Mouse (Mus musculus) MEL (cell line): ENCODE data around the gene Tpcn1. TPM values are rescaled to one million over a fixed set of nuclear protein-coding genes. Genes with fewer than 3 reads are reported as not detected.

ENCODE experiments used
- DNase-seq: peaks from one replicate; pipeline ENCODE4 v3.0.0; 2011; ENCODE audit warnings: low read depth, low spot score
- H3K27ac ChIP-seq: 2 replicates; pipeline ENCODE4 v1.5.1; 2012; ENCODE audit warnings: low read depth, mild to moderate bottlenecking, control low read depth, low read length, moderate library complexity; ENCODE audit not compliant: control insufficient read depth
- H3K27me3 ChIP-seq, 2 experiments: fragments of 150-350 bp in 1 of 2; sonication (generic) in 1 of 2; 2 replicates each; pipeline ENCODE4 v1.6.1; 2012; ENCODE audit warnings: low read length in 2 of 2, mild to moderate bottlenecking in 2 of 2, improper control_type of control experiment in 1 of 2, moderate library complexity in 1 of 2; ENCODE audit not compliant: insufficient read depth in 2 of 2, control insufficient read depth in 1 of 2
- H3K36me3 ChIP-seq, 2 experiments: 2 replicates each; pipeline ENCODE4 v1.6.1; 2012 to 2014; ENCODE audit warnings: low read length in 2 of 2, improper control_type of control experiment in 1 of 2, inconsistent platforms in 1 of 2, mild to moderate bottlenecking in 1 of 2; ENCODE audit not compliant: insufficient read depth in 2 of 2, control insufficient read depth in 1 of 2
- H3K4me1 ChIP-seq, 2 experiments: fragments of 150-350 bp in 1 of 2; sonication (generic) in 1 of 2; 2 replicates each; pipeline ENCODE4 v1.6.1; 2012; ENCODE audit warnings: low read length in 2 of 2, improper control_type of control experiment in 1 of 2, mild to moderate bottlenecking in 1 of 2; ENCODE audit not compliant: insufficient read depth in 2 of 2, control insufficient read depth in 1 of 2
- H3K4me3 ChIP-seq, 2 experiments: fragments of 150-350 bp in 1 of 2; sonication (generic) in 1 of 2; 2 replicates each; pipeline ENCODE4 v1.5.1; 2012; ENCODE audit warnings: low read depth in 2 of 2, low read length in 2 of 2, mild to moderate bottlenecking in 2 of 2, moderate library complexity in 2 of 2, control low read depth in 1 of 2, improper control_type of control experiment in 1 of 2; ENCODE audit not compliant: control insufficient read depth in 1 of 2, insufficient read depth in 1 of 2
- H3K79me2 ChIP-seq: 2 replicates; pipeline ENCODE4 v1.6.1; 2012; ENCODE audit warnings: mild to moderate bottlenecking, low read length, moderate library complexity; ENCODE audit not compliant: control insufficient read depth, poor library complexity, insufficient read depth
- H3K9ac ChIP-seq: 2 replicates; pipeline ENCODE4 v1.6.1; 2012; ENCODE audit warnings: low read depth, mild to moderate bottlenecking, control low read depth, low read length, moderate library complexity; ENCODE audit not compliant: control insufficient read depth, poor library complexity, severe bottlenecking
- H3K9me3 ChIP-seq: fragments of 150-350 bp; sonication (generic); replicated peaks from 2 replicates; pipeline ENCODE4 v1.6.1; 2012; ENCODE audit warnings: mild to moderate bottlenecking, low read length, improper control_type of control experiment, moderate library complexity; ENCODE audit not compliant: insufficient read depth
- CHD2 ChIP-seq: IDR thresholded peaks from 2 replicates; pipeline ENCODE4 v1.6.1; 2011; ENCODE audit warnings: low read length, improper control_type of control experiment
- EP300 ChIP-seq, 2 experiments: IDR thresholded peaks; 2 replicates each; pipeline ENCODE4 v1.6.1; 2011; ENCODE audit warnings: improper control_type of control experiment in 2 of 2, low read length in 2 of 2, low read depth in 1 of 2, mild to moderate bottlenecking in 1 of 2
- ETS1 ChIP-seq: IDR thresholded peaks from 2 replicates; pipeline ENCODE4 v1.6.1; 2012; ENCODE audit warnings: low read depth, mild to moderate bottlenecking, inconsistent platforms, low read length, improper control_type of control experiment, moderate library complexity
- JUND ChIP-seq: IDR thresholded peaks from 2 replicates; pipeline ENCODE4 v1.6.1; 2011; ENCODE audit warnings: low read depth, mild to moderate bottlenecking, improper control_type of control experiment, low read length
- KAT2A ChIP-seq: conservative IDR thresholded peaks from 2 replicates; pipeline ENCODE4 v1.6.1; 2012; ENCODE audit warnings: low read depth, low read length, improper control_type of control experiment, inconsistent platforms
- MAFK ChIP-seq: IDR thresholded peaks from 2 replicates; pipeline ENCODE4 v1.6.1; 2011; ENCODE audit warnings: low read depth, mild to moderate bottlenecking, low read length, improper control_type of control experiment, borderline replicate concordance
- MAZ ChIP-seq: IDR thresholded peaks from 2 replicates; pipeline ENCODE4 v1.6.1; 2012; ENCODE audit warnings: low read depth, mild to moderate bottlenecking, inconsistent platforms, low read length, improper control_type of control experiment
- MXI1 ChIP-seq: IDR thresholded peaks from 2 replicates; pipeline ENCODE4 v1.6.1; 2011; ENCODE audit warnings: mild to moderate bottlenecking, low read depth, low read length, improper control_type of control experiment
- MYC ChIP-seq: IDR thresholded peaks from 2 replicates; pipeline ENCODE4 v1.6.1; 2011; ENCODE audit warnings: low read depth, mild to moderate bottlenecking, low read length, improper control_type of control experiment, moderate library complexity
- NELFE ChIP-seq: IDR thresholded peaks from 2 replicates; pipeline ENCODE4 v1.6.1; 2011; ENCODE audit warnings: low read depth, low read length, improper control_type of control experiment
- NRF1 ChIP-seq: IDR thresholded peaks from 2 replicates; pipeline ENCODE4 v1.6.1; 2014; ENCODE audit warnings: low read depth, mild to moderate bottlenecking, inconsistent platforms, low read length, improper control_type of control experiment, moderate library complexity; ENCODE audit not compliant: poor library complexity, insufficient read depth, severe bottlenecking
- RAD21 ChIP-seq: IDR thresholded peaks from 2 replicates; pipeline ENCODE4 v1.6.1; 2011; ENCODE audit warnings: mild to moderate bottlenecking, low read depth, low read length, improper control_type of control experiment
- SIN3A ChIP-seq: IDR thresholded peaks from 2 replicates; pipeline ENCODE4 v1.6.1; 2012; ENCODE audit warnings: low read length, improper control_type of control experiment, inconsistent platforms
- TCF12 ChIP-seq: IDR thresholded peaks from 2 replicates; pipeline ENCODE4 v1.6.1; 2014; ENCODE audit warnings: low read depth, mild to moderate bottlenecking, inconsistent platforms, low read length, improper control_type of control experiment, moderate library complexity
- UBTF ChIP-seq: IDR thresholded peaks from 2 replicates; pipeline ENCODE4 v1.6.1; 2012; ENCODE audit warnings: low read depth, mild to moderate bottlenecking, inconsistent platforms, low read length, improper control_type of control experiment, moderate library complexity, borderline replicate concordance; ENCODE audit not compliant: insufficient read depth
- USF1 ChIP-seq: IDR thresholded peaks from 2 replicates; pipeline ENCODE4 v1.6.1; 2014; ENCODE audit warnings: low read depth, mild to moderate bottlenecking, inconsistent platforms, low read length, improper control_type of control experiment, moderate library complexity
- USF2 ChIP-seq, 2 experiments: IDR thresholded peaks; 2 replicates each; pipeline ENCODE4 v1.6.1; 2011 to 2012; ENCODE audit warnings: improper control_type of control experiment in 2 of 2, low read length in 2 of 2, borderline replicate concordance in 1 of 2, inconsistent platforms in 1 of 2, low read depth in 1 of 2, mild to moderate bottlenecking in 1 of 2; ENCODE audit not compliant: insufficient read depth in 1 of 2
- ZMIZ1 ChIP-seq: IDR thresholded peaks from 2 replicates; pipeline ENCODE4 v1.6.1; 2012; ENCODE audit warnings: low read depth, mild to moderate bottlenecking, inconsistent platforms, low read length, improper control_type of control experiment, moderate library complexity
- ZNF384 ChIP-seq: IDR thresholded peaks from 2 replicates; pipeline ENCODE4 v1.6.1; 2012; ENCODE audit warnings: low read depth, mild to moderate bottlenecking, inconsistent platforms, low read length, improper control_type of control experiment
- polyA plus RNA-seq, 2 experiments: library from polyadenylated mRNA; stranded (reverse) in 1 of 2; unstranded in 1 of 2; fragments of >175 nt in 1 of 2; fragments of >200 nt in 1 of 2; gene quantifications; 2 replicates each; pipeline versions ENCODE4 v1.2.1 to v1.2.4; 2012; ENCODE audit warnings: low replicate concordance in 2 of 2, low read depth in 1 of 2; ENCODE audit not compliant: insufficient read length in 2 of 2, insufficient read depth in 1 of 2, missing spikeins in 1 of 2
- total RNA-seq: library from RNA; depleted of rRNA; stranded (reverse); fragments of 300-350 nt; gene quantifications from 2 replicates; pipeline ENCODE4 v1.2.3, GENCODE M21; 2012

The Tpcn1 gene
- total and polyA plus RNA-seq, 3 experiments: 11.3 to 43.2 TPM; not detected in 1

GRCm38 (mm10) chr5:120502675-120503143, 85.8 kb downstream of the Tpcn1 start:
- Histone ChIP-seq H3K4me1 (peaks cover 0 to 10% of the 10 kb centered on the region in 2 experiments), H3K27ac (no peak overlapping the region)

GRCm38 (mm10) chr5:120502147-120502621, 86.3 kb downstream of the Tpcn1 start:
- Histone ChIP-seq H3K4me3 (peak overlapping the region; percentile 83 to 98), H3K4me1 (peaks cover 0 to 10% of the 10 kb centered on the region in 2 experiments), H3K79me2 (peaks cover 13% of the 10 kb centered on the region), H3K27ac (no peak overlapping the region), H3K36me3 (peaks cover 0 to 4% of the 10 kb centered on the region in 2 experiments; a peak in 2 of 4 replicates)
- TF ChIP-seq CHD2 (no peak), ZMIZ1 (no peak), MAZ (no peak), KAT2A (no peak), MXI1 (no peak), ETS1 (no peak), SIN3A (no peak), RAD21 (no peak), NELFE (no peak), MYC (no peak), USF2 (IDR thresholded peaks at IDR 0.05; ENCODE audit: borderline replicate concordance in 1 of 2, insufficient read depth in 1 of 2, low read depth in 1 of 2, low read length in 2 of 2) (no peak), TCF12 (no peak), EP300 (IDR thresholded peaks at IDR 0.05; ENCODE audit: low read depth in 1 of 2, low read length in 2 of 2) (no peak), NRF1 (no peak), UBTF (no peak), MAFK (no peak), USF1 (no peak), JUND (no peak), ZNF384 (no peak)
- TF ChIP-seq, all 39 proteins: peak for 0
- H3K27me3 ChIP-seq: no peaks in the 10 kb centered on the region
- H3K9ac ChIP-seq: peak overlapping the region; percentile 88
- H3K9me3 ChIP-seq: no peaks in the 10 kb centered on the region
- no peak for DNase-seq

More at GRCm38 (mm10) chr5:120502675-120503143, 85.8 kb downstream of the Tpcn1 start:
- peak overlapping the region; percentile 83 to 98 for H3K4me3 ChIP-seq
- peaks cover 0 to 4% of the 10 kb centered on the region in 2 experiments; a peak in 2 of 4 replicates for H3K36me3 ChIP-seq
- peak overlapping the region; percentile 88 for H3K9ac ChIP-seq
- no peaks in the 10 kb centered on the region for H3K9me3 ChIP-seq
- TF ChIP-seq SIN3A (0 out of 2 replicates have a peak, but pooled peaks have one; percentile 26), MAZ (no peak)
- no peaks in the 10 kb centered on the region for H3K27me3 ChIP-seq
- DNase-seq: peak; percentile 47
- H3K79me2 ChIP-seq: peaks cover 13% of the 10 kb centered on the region
